Mouse (Mus musculus) gastrocnemius, postnatal 10 days (tissue): ENCODE data around the gene Mettl1. TPM values are rescaled to one million over a fixed set of nuclear protein-coding genes. Genes with fewer than 3 reads are reported as not detected.
A peak's percentile ranks its signal among the peaks of the same experiment; 100 is the strongest.

Experiments
- DNase-seq: peaks from one replicate; pipeline ENCODE4 v3.0.0; 2021; ENCODE audit warnings: mixed read lengths
- microRNA-seq, 2 experiments: library from miRNA; unstranded; fragments of <30 nt; microRNA quantifications; one replicate each; pipeline ENCODE4 v1.2.0; 2021
- total RNA-seq, 2 experiments: library from RNA; stranded (reverse); gene quantifications; 2 replicates each; pipeline ENCODE4 v1.2.3; 2021

The Mettl1 gene
- total RNA-seq, 2 experiments from 2014 or later = 14.7 to 18.9 TPM

DNA sequence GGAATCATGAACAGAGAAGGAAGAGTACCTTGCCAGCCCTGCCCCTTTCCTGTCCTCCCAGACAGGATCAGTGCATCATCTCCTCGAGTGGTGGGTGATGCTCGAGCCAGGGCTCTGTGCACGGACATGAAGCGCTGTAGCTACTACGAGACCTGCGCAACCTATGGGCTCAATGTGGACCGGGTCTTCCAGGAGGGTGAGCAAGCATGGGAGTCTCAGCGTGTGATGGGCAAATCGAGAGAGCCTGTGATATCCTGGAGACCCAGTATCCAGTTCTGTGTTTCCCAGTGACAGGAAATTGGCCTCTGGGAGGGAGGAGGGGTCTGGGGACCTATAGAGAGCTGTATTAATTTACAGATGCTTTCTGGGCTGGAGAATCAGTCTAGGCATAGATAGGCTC lies 43.8 kb downstream of the Mettl1 start:
- DNase-seq = no peak

DNA sequence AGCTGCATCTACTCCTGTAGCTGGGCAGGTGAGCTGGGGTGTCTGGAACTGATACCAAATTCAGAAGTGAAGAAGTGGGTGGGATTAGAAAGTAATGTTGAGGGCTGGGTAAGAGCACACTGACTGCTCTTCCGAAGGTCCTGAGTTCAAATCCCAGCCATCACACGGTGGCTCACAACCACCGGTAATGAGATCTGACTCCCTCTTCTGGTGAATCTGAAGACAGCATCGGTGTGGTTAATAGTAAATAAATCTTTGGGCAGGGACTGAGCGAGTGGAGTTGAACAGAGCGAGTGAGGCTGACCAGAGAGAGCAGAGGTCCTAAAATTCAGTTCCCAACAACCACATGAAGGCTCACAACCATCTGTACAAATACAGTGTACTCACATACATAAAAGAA lies 44.4 kb downstream of the Mettl1 start:
- no peak for DNase-seq

DNA sequence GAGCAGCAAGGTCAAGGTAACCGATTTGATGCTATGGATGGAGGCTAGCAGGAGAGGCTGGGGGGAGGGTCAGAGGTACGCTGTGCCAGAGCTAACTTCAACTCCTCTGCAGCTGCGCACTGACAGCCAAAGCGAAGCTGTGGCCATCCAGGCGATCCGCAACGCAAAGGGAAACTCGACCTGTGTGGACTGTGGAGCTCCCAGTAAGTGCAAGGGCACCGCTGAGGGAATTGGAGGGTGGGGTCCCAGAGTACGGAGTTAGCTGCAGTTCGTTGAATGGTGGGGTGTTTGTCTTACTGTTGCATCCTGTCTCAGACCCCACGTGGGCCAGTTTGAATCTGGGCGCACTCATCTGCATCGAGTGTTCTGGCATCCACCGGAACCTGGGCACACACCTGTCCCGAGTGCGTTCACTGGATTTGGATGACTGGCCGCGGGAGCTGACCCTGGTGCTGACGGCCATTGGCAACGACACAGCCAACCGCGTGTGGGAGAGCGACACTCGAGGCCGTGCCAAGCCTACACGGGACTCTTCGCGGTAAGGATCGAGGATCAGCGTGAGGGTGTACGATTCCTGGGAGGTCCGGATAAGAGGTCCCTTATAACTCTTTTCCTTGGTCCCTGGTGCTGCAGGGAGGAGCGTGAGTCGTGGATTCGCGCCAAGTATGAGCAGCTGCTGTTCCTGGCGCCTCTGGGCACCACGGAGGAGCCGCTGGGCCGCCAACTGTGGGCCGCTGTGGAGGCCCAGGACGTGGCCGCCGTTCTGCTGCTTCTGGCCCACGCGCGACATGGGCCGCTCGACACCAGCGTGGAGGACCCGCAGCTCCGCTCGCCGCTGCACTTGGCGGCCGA lies 49.6 kb downstream of the Mettl1 start:
- peak; percentile 68 for DNase-seq

GRCm38 (mm10) chr10:127091507-127092396 lies 50.5 kb downstream of the Mettl1 start:
- peak; percentile 53 for DNase-seq

GRCm38 (mm10) chr10:127092742-127093141 lies 51.5 kb downstream of the Mettl1 start:
- no peak for DNase-seq

- DNase-seq = no peak
These were observed 53.2 kb downstream of the Mettl1 start for GRCm38 (mm10) chr10:127094382-127094802.

Small RNA genes within 50 kb of the gene (microRNA-seq; reads per million reads assigned to microRNA genes)
- 22.3 to 44.8 reads per million in 2 experiments for gene Mir26a-2
- 0 to 0.25 reads per million in 2 experiments for gene Mir546

Other genes starting within 250 kb of the Mettl1 start
- 1 to 10 TPM; 2.9 to 4.2 TPM for gene Atp23, start 140.1 kb upstream of the Mettl1 start, total RNA-seq
- gene Ctdsp2, start 62.7 kb upstream of the Mettl1 start, total RNA-seq = 100 to 1,000 TPM; 135 to 155 TPM
- under 1 TPM; 0.33 to 0.95 TPM for gene Avil, start 40.7 kb upstream of the Mettl1 start, total RNA-seq
- gene Tsfm, start 10.6 kb upstream of the Mettl1 start, total RNA-seq = 10 to 100 TPM; 23.5 to 29.5 TPM
- under 1 TPM; 0.21 to 0.84 TPM for gene Eef1akmt3, start 99 bp downstream of the Mettl1 start, total RNA-seq
- under 1 TPM; 0.45 to 0.49 TPM for gene Cyp27b1, start 6.8 kb downstream of the Mettl1 start, total RNA-seq
- 1 to 10 TPM; 1.1 to 2.0 TPM for gene March9, start 18.8 kb downstream of the Mettl1 start, total RNA-seq
- gene Cdk4, start 22.1 kb downstream of the Mettl1 start, total RNA-seq = 100 to 1,000 TPM; 122 to 147 TPM
- gene Tspan31, start 28.9 kb downstream of the Mettl1 start, total RNA-seq = 10 to 100 TPM; 29.7 to 32.0 TPM
- 1 to 10 TPM; 2.7 to 3.4 TPM for gene Agap2, start 33.9 kb downstream of the Mettl1 start, total RNA-seq
- 10 to 100 TPM; 29.4 to 33.9 TPM for gene Os9, start 79.7 kb downstream of the Mettl1 start, total RNA-seq
- 1 to 10 TPM; 1.6 to 3.3 TPM for gene B4galnt1, start 123.8 kb downstream of the Mettl1 start, total RNA-seq
- gene Slc26a10, start 139.2 kb downstream of the Mettl1 start, total RNA-seq = 1 to 10 TPM; 3.0 to 6.1 TPM
- 10 to 100 TPM; 16.2 to 26.2 TPM for gene Arhgef25, start 148.7 kb downstream of the Mettl1 start, total RNA-seq
- 10 to 100 TPM; 28.8 to 37.6 TPM for gene Dtx3, start 154.3 kb downstream of the Mettl1 start, total RNA-seq
- 1 to 10 TPM; 8.5 to 9.6 TPM for gene Pip4k2c, start 170.2 kb downstream of the Mettl1 start, total RNA-seq
- gene Kif5a, start 221.9 kb downstream of the Mettl1 start, total RNA-seq = 1 to 10 TPM; 1.1 to 1.6 TPM
- 100 to 1,000 TPM; 117 to 120 TPM for gene Dctn2, start 225.0 kb downstream of the Mettl1 start, total RNA-seq
- gene Mbd6, start 247.6 kb downstream of the Mettl1 start, total RNA-seq = 10 to 100 TPM; 18.7 to 28.9 TPM